Mouse (Mus musculus): Measurements from ENCODE around the gene Lrmda.

GRCm38 (mm10) chr14:22600166-22600565 lies 580.7 kb downstream of the Lrmda start:
- no peak for TF ChIP-seq CTCF (IDR thresholded peaks at IDR 0.05; ENCODE audit: low read depth, low read length)
- TF ChIP-seq POLR2A (IDR thresholded peaks at IDR 0.05; ENCODE audit: extremely low read depth, insufficient read depth, low read length) = no peak

Measured in liver, adult 2 months (tissue).